Mouse (Mus musculus) testis, adult 2 months (tissue): ENCODE data around the gene Clec4a1.

Experiments
- CTCF ChIP-seq: fragments of 200-500 bp; IDR thresholded peaks from 2 replicates; pipeline ENCODE4 v1.5.1; 2012; ENCODE audit warnings: low read depth, mild to moderate bottlenecking, inconsistent platforms, low read length, moderate library complexity; ENCODE audit not compliant: control insufficient read depth, insufficient read depth, insufficient replicate concordance
- POLR2A ChIP-seq: fragments of 200-500 bp; IDR thresholded peaks from 2 replicates; pipeline ENCODE4 v1.6.1; 2012; ENCODE audit warnings: low read depth, mild to moderate bottlenecking, inconsistent platforms, low read length, moderate library complexity; ENCODE audit not compliant: control insufficient read depth

- TF ChIP-seq POLR2A (no peak), CTCF (no peak)
These were observed 41.7 kb upstream of the Clec4a1 start for GRCm38 (mm10) chr6:122879781-122880505.
